Mouse (Mus musculus): Measurements from ENCODE around the gene Nin. TPM values are rescaled to one million over a fixed set of nuclear protein-coding genes. Genes with fewer than 3 reads are reported as not detected.

Gene Nin
- polyA plus RNA-seq, 1 experiment: 18.9 TPM

DNA sequence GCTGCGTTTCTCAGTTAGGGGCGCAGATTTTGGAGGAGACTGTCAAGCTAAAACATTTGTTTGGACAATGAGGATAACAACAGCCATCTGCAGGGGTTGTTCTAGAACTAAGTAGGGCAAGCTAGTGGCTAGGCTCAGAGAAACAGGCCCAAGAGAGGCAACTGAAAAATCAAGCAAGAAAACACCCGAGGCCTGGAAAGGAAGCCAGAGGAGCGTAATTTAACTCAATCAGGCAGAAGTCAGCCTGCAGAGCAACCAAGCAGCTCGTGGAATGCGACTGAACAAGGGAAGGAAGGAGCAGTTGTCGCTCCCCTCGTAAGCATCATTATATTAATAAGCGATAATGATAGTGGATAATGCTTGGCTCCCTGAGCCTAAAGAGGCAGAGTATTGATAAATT lies 7.0 kb downstream of the Nin start:
- 64% methylated on average over 9 of the region's 9 CpGs for WGBS
- DNase-seq: no peak
- TF ChIP-seq CTCF (IDR thresholded peaks at IDR 0.05; ENCODE audit: insufficient read depth, low read length) (no peak), POLR2A (IDR thresholded peaks at IDR 0.05; ENCODE audit: borderline replicate concordance, extremely low read depth, low read depth, low read length) (no peak)
- no peak overlapping the region for H3K4me3 ChIP-seq (replicated peaks; ENCODE audit: extremely low read depth, low read depth, low read length)
- peaks cover 28% of the 10 kb centered on the region for H3K4me1 ChIP-seq (ENCODE audit: control insufficient read depth, insufficient read depth, low read length)

DNA sequence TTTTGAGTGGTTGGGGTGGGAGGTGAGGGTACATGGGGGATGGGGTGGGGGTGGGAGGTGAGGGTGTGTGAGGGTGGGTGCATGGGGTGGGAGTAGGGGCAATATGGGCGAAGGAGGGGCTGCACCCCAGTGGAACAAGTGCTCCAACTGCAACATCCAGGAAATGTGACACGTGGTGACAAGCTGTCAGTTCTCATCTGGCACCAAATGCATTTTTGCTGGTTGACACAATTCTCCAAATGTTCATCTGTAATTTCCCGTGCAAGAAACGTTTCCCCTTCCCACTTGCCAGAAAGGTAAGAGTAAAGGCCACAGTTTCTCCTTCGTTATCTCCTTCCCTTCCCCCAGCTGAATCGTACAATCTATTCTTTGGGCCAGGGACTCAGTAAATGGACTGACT lies 7.6 kb downstream of the Nin start:
- no peak for DNase-seq
- TF ChIP-seq POLR2A (IDR thresholded peaks at IDR 0.05; ENCODE audit: borderline replicate concordance, extremely low read depth, low read depth, low read length): no peak
- TF ChIP-seq CTCF (IDR thresholded peaks at IDR 0.05; ENCODE audit: insufficient read depth, low read length): no peak
- 45% methylated on average over 6 of the region's 6 CpGs for WGBS
- Histone ChIP-seq H3K4me3 (replicated peaks; ENCODE audit: extremely low read depth, low read depth, low read length) (no peak overlapping the region), H3K4me1 (ENCODE audit: control insufficient read depth, insufficient read depth, low read length) (peaks cover 28% of the 10 kb centered on the region)

DNA sequence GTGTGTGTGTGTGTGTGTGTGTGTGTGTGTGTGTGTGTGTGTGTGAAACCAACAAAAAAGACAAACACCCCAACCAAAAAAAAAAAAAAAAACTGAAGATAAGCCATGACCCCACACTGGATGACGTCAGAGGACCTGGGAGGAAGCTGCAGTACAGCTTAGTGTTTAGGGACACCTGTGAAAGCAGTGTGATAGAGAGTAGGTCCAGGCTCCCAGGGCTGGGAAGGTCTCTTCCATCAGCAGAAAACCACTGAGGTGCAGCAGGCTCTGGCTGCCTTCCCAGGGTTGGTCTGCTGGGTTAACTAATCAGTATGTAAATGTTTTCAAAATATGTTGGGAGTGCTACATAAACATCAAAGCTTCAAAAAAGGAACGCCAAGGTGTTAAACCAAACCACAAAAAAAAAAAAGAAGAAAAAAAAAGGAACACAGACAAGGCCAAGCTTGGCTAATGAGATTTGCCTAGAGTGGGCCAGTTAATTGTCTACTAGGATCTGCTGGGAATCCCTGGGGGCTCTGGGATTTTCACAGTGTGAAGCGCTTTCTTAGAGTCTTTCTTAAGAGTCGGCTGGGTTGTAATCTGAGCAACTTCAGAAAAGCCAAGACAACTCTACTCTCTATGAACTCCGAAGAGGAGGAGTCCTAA lies 8.6 kb downstream of the Nin start:
- TF ChIP-seq CTCF (IDR thresholded peaks at IDR 0.05; ENCODE audit: insufficient read depth, low read length) (no peak), POLR2A (IDR thresholded peaks at IDR 0.05; ENCODE audit: borderline replicate concordance, extremely low read depth, low read depth, low read length) (no peak)
- no peak overlapping the region for H3K4me3 ChIP-seq (replicated peaks; ENCODE audit: extremely low read depth, low read depth, low read length)
- H3K4me1 ChIP-seq (ENCODE audit: control insufficient read depth, insufficient read depth, low read length): peaks cover 19% of the 10 kb centered on the region
- WGBS: 65% methylated on average over 5 of the region's 5 CpGs
- DNase-seq: no peak

DNA sequence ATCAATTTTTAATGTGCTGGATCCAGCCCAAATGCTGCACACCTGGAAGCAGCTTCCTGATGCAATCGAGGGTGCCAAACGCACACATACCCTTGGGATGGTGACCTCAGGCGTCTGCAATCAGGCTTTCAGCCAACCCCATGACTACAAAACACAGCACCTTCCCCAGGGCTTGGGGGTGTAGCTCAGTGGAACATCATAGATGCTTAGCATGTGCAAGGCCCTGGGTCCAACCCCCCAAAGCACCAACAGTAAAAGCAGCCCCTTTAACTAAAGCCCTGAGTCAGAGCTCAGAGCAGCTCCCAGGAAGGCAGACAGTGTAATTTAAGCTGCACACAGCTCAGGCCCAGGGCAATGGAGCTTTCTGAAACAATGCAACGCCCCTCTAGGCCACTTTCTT lies 9.3 kb downstream of the Nin start:
- peaks cover 19% of the 10 kb centered on the region for H3K4me1 ChIP-seq (ENCODE audit: control insufficient read depth, insufficient read depth, low read length)
- no peak for DNase-seq
- WGBS: 45% methylated on average over 4 of the region's 4 CpGs
- TF ChIP-seq POLR2A (IDR thresholded peaks at IDR 0.05; ENCODE audit: borderline replicate concordance, extremely low read depth, low read depth, low read length): no peak
- TF ChIP-seq CTCF (IDR thresholded peaks at IDR 0.05; ENCODE audit: insufficient read depth, low read length): no peak
- H3K4me3 ChIP-seq (replicated peaks; ENCODE audit: extremely low read depth, low read depth, low read length): no peak overlapping the region

DNA sequence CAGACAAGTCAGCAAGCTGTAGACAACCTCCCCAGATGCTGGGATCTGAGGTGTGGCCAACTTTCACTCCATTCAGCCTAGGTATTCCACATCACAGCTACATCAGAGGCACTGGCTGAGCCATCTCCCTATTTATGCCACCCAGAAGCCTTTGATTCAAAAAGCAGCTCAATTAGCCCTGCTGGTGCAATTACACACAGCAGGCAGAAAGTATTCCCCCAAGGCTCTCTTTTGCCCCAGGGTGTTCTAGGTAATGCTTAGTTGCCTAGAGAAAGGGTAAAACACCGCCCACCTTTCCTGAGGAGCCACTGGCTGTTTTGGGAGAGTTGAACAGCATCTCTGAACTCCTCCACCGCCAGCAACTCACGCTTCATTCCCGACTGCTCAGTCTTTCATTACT lies 10.3 kb downstream of the Nin start:
- H3K4me3 ChIP-seq (replicated peaks; ENCODE audit: extremely low read depth, low read depth, low read length): no peak overlapping the region
- DNase-seq: no peak
- over 99% methylated on average over 4 of the region's 4 CpGs for WGBS
- H3K4me1 ChIP-seq (ENCODE audit: control insufficient read depth, insufficient read depth, low read length): peaks cover 18% of the 10 kb centered on the region
- no peak for TF ChIP-seq POLR2A (IDR thresholded peaks at IDR 0.05; ENCODE audit: borderline replicate concordance, extremely low read depth, low read depth, low read length)
- no peak for TF ChIP-seq CTCF (IDR thresholded peaks at IDR 0.05; ENCODE audit: insufficient read depth, low read length)

DNA sequence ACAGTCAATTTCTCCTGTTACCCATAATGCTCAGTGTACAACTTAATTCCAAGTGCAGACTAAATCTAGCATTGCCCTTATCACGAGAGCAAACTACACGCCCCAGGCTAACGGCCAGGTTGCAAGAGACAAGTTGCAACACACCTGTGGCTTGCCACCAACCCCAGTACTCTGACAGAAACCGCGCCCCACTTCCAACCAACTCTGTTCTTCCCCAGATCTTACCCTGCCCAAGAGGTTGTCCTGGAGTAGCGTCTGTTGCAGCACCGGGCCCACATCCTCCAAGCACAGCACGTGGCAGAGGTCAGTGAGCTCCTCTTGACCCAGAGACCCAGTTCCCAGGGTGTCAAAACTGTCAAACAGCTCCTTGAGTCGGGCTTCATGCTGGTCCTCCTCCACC lies 11.1 kb downstream of the Nin start:
- TF ChIP-seq POLR2A (IDR thresholded peaks at IDR 0.05; ENCODE audit: borderline replicate concordance, extremely low read depth, low read depth, low read length): no peak
- TF ChIP-seq CTCF (IDR thresholded peaks at IDR 0.05; ENCODE audit: insufficient read depth, low read length): no peak
- H3K4me3 ChIP-seq (replicated peaks; ENCODE audit: extremely low read depth, low read depth, low read length): no peak overlapping the region
- DNase-seq: peak; percentile 57
- 66% methylated on average over 9 of the region's 9 CpGs for WGBS
- H3K4me1 ChIP-seq (ENCODE audit: control insufficient read depth, insufficient read depth, low read length): peaks cover 15% of the 10 kb centered on the region

DNA sequence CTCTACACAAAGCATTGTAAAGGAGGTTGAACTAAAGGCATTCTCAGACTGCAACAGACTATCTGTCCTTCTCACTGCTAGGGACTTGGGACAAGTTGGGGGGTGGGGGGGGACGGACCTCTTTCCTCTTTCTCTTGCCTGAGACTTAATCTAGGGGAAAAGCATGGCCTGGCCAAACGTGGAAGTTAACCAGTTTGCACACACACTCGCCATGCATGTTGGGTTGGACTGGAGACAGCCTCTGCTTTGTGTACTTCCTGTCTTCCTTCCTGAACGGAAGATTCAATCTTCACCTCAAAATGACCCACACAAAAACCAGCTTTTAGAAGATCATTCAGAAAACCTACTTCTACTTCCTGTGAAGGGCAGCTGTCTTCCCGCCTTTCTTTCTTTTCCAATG lies 11.7 kb downstream of the Nin start:
- WGBS: 53% methylated on average over 5 of the region's 5 CpGs
- Histone ChIP-seq H3K4me3 (replicated peaks; ENCODE audit: extremely low read depth, low read depth, low read length) (no peak overlapping the region), H3K4me1 (ENCODE audit: control insufficient read depth, insufficient read depth, low read length) (peaks cover 12% of the 10 kb centered on the region)
- no peak for TF ChIP-seq CTCF (IDR thresholded peaks at IDR 0.05; ENCODE audit: insufficient read depth, low read length)
- TF ChIP-seq POLR2A (IDR thresholded peaks at IDR 0.05; ENCODE audit: borderline replicate concordance, extremely low read depth, low read depth, low read length): no peak
- DNase-seq: no peak

DNA sequence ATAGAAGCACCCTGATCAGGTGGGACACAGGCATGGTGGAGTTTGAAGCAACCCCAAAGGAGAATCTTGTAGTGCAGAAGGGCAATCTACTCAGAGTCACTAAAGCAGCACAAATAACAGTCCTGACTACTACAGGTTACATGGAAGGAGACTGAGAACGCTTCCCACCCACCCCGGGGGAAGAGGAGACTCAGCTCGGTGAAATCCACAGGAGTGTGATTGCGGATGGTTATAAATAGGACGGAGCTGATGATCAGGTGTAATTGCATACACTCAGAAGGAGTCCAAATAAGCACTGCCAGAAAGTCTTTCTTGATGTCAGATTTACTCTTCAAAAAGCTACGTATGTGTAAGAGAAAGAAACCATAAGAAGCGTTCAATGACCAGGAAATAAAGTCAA lies 15.6 kb downstream of the Nin start:
- DNase-seq: no peak
- TF ChIP-seq POLR2A (IDR thresholded peaks at IDR 0.05; ENCODE audit: borderline replicate concordance, extremely low read depth, low read depth, low read length) (no peak), CTCF (IDR thresholded peaks at IDR 0.05; ENCODE audit: insufficient read depth, low read length) (no peak)
- Histone ChIP-seq H3K4me3 (replicated peaks; ENCODE audit: extremely low read depth, low read depth, low read length) (no peak overlapping the region), H3K4me1 (ENCODE audit: control insufficient read depth, insufficient read depth, low read length) (peaks cover 6% of the 10 kb centered on the region)
- 87% methylated on average over 7 of the region's 7 CpGs for WGBS

DNA sequence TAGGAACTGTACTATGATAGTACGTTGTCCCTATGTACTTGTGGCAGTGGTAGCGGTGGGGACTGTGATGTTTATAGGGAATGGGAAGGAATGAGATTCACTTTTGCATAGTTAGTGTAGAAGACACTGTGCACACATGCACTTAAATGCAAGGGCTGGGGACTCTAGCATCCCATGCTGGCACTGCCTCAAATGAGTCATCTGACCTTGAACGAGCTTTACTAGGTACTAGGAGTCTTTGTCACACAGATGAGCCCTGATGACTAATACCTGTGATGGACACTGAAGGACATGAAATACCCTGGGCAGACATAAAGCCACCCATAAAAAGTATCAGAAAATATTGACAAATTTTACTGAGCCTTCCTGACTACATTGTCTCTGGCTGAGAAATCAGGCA lies 16.2 kb downstream of the Nin start:
- TF ChIP-seq POLR2A (IDR thresholded peaks at IDR 0.05; ENCODE audit: borderline replicate concordance, extremely low read depth, low read depth, low read length) (no peak), CTCF (IDR thresholded peaks at IDR 0.05; ENCODE audit: insufficient read depth, low read length) (no peak)
- H3K4me3 ChIP-seq (replicated peaks; ENCODE audit: extremely low read depth, low read depth, low read length): no peak overlapping the region
- 71% methylated on average over 3 of the region's 3 CpGs for WGBS
- no peaks in the 10 kb centered on the region; the same call in 1 of the 2 replicates for H3K4me1 ChIP-seq (ENCODE audit: control insufficient read depth, insufficient read depth, low read length)
- no peak for DNase-seq

DNA sequence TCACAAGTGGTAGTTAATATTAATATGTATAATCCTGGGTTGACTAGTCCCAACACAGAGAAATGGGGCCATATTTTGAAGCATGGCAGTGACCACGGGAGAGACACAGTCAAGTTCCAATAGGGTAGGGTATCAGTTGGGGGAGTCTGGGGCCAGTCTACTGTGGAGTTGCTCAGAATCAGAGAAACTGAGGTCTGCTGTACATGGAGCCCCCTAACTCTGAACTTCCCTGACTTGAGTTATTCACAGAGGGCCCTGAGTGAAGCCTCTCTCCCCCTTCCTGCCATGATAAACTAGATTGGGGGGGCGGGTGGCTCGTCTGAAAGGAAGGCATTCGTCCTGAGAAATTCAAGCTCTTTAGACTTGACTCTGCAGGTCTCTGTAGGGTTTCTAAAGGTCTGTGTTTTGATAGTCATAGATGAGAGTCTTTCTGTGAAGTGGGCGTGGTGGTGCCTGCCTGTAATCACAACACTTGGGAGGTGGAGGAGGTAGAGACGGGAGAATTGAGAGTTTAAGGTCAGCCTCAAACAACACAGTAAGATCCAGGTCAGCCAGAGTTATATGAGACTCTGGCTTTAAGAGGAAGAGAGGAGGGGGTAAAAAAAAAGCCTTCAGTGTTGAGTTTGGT lies 20.1 kb downstream of the Nin start:
- no peaks in the 10 kb centered on the region for H3K4me1 ChIP-seq (ENCODE audit: control insufficient read depth, insufficient read depth, low read length)
- WGBS: 73% methylated on average over 6 of the region's 6 CpGs
- H3K4me3 ChIP-seq (replicated peaks; ENCODE audit: extremely low read depth, low read depth, low read length): no peak overlapping the region
- no peak for DNase-seq
- no peak for TF ChIP-seq POLR2A (IDR thresholded peaks at IDR 0.05; ENCODE audit: borderline replicate concordance, extremely low read depth, low read depth, low read length)
- TF ChIP-seq CTCF (IDR thresholded peaks at IDR 0.05; ENCODE audit: insufficient read depth, low read length): no peak
